Mouse (Mus musculus) lung, postnatal 25 days (tissue): Measurements from ENCODE around the gene Gabrb1.
"Not testable (repeated sequence)": the region's sequence is repeated elsewhere in the genome, so short reads cannot be mapped to it uniquely, and the experiment has no call there.

Experiments used
- DNase-seq: peaks from one replicate; pipeline ENCODE4 v3.0.0; 2022; ENCODE audit warnings: low spot score

Gabrb1 gene

GRCm38 (mm10) chr5:72043226-72044151, 385.6 kb downstream of the Gabrb1 start:
- DNase-seq: no peak

GRCm38 (mm10) chr5:72046261-72046660, 388.3 kb downstream of the Gabrb1 start:
- no peak for DNase-seq

- no peak for DNase-seq
Measured at GRCm38 (mm10) chr5:72064079-72064478, 406.2 kb downstream of the Gabrb1 start.

GRCm38 (mm10) chr5:72068826-72069225, 410.9 kb downstream of the Gabrb1 start:
- DNase-seq: no peak

- DNase-seq: not testable (repeated sequence)
Measured at GRCm38 (mm10) chr5:72069398-72069797, 411.5 kb downstream of the Gabrb1 start.

GRCm38 (mm10) chr5:72076781-72077180, 418.9 kb downstream of the Gabrb1 start:
- DNase-seq: no peak

- no peak for DNase-seq
Measured at GRCm38 (mm10) chr5:72086518-72086917, 428.6 kb downstream of the Gabrb1 start.

- no peak for DNase-seq
Measured at GRCm38 (mm10) chr5:72094582-72094981, 436.7 kb downstream of the Gabrb1 start.

GRCm38 (mm10) chr5:72095015-72095414, 437.1 kb downstream of the Gabrb1 start:
- DNase-seq: no peak

- no peak for DNase-seq
Measured at GRCm38 (mm10) chr5:72104274-72104921, 446.5 kb downstream of the Gabrb1 start.

- no peak for DNase-seq
Measured at GRCm38 (mm10) chr5:72122414-72123037, 464.6 kb downstream of the Gabrb1 start.

GRCm38 (mm10) chr5:72126681-72127080, 468.8 kb downstream of the Gabrb1 start:
- no peak for DNase-seq

GRCm38 (mm10) chr5:72133906-72134305, 476.0 kb downstream of the Gabrb1 start:
- no peak for DNase-seq

- no peak for DNase-seq
Measured at GRCm38 (mm10) chr5:72138256-72138655, 480.3 kb downstream of the Gabrb1 start.

- no peak for DNase-seq
Measured at GRCm38 (mm10) chr5:72139619-72140018, 481.7 kb downstream of the Gabrb1 start.

GRCm38 (mm10) chr5:72148679-72149078, 490.8 kb downstream of the Gabrb1 start:
- no peak for DNase-seq

GRCm38 (mm10) chr5:72150870-72151269, 493.0 kb downstream of the Gabrb1 start:
- DNase-seq: no peak

- not testable (repeated sequence) for DNase-seq
Measured at GRCm38 (mm10) chr5:72155686-72156085, 497.8 kb downstream of the Gabrb1 start.

GRCm38 (mm10) chr5:72156598-72156997, 498.7 kb downstream of the Gabrb1 start:
- no peak for DNase-seq

- no peak for DNase-seq
Measured at GRCm38 (mm10) chr5:72158667-72159066, 500.8 kb downstream of the Gabrb1 start.

- no peak for DNase-seq
Measured at GRCm38 (mm10) chr5:72159537-72159936, 501.6 kb downstream of the Gabrb1 start.

- DNase-seq: no peak
Measured at GRCm38 (mm10) chr5:72160781-72161485, 503.0 kb downstream of the Gabrb1 start.
